Mouse (Mus musculus) heart, postnatal 0 days (tissue): ENCODE measurements around the gene Ptch2.
A peak's percentile ranks its signal among the peaks of the same experiment; 100 is the strongest.

Experiments used
- CTCF ChIP-seq: IDR thresholded peaks from 2 replicates; pipeline ENCODE4 v1.5.1; 2016; ENCODE audit warnings: antibody characterized with exemption, control low read depth, low read depth
- EP300 ChIP-seq: IDR thresholded peaks from 2 replicates; pipeline ENCODE4 v1.6.1; 2016; ENCODE audit warnings: antibody characterized with exemption, low read depth

DNA sequence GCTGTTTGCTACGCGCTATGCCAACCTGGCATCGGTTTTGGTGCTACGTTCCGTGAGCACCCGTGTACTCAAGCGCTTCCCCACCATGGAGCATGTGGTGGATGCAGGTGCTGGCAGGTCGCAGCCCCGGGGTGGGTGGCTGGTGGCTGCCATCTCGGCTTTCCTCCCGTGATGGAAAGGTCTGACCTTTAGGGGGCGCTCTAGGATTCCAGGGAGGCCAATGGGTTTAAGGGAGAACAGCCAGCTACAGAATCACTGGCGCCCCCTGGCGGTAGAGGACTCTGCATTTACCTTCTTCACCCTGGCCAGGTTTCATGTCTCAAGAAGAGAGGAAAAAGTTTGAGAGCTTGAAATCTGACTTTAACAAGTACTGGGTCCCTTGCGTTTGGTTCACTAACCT lies 50.3 kb downstream of the Ptch2 start:
- TF ChIP-seq CTCF = peak; percentile 78
- no peak for TF ChIP-seq EP300
